Mouse (Mus musculus): ENCODE measurements around the gene Gm20865.
"Not testable (repeated sequence)": the region's sequence is repeated elsewhere in the genome, so short reads cannot be mapped to it uniquely, and the experiment has no call there.

The Gm20865 gene

GRCm38 (mm10) chrY:21241275-21241674 lies at the start of gene Gm20865:
Gene Gm20865, plus strand, starts transcription at chrY:21241575.
- DNase-seq (ENCODE audit: low read depth, low spot score), result not testable (repeated sequence)

All from telencephalon, adult 2 months (tissue).